Mouse (Mus musculus) bone marrow macrophage, adult 2 months (primary cell): ENCODE measurements around the gene Nup98.

Experiments used
- CTCF ChIP-seq: IDR thresholded peaks from 2 replicates; pipeline ENCODE4 v1.5.1; 2012; ENCODE audit warnings: low read depth, mild to moderate bottlenecking, low read length, moderate library complexity
- POLR2A ChIP-seq: IDR thresholded peaks from 2 replicates; pipeline ENCODE4 v1.6.1; 2012; ENCODE audit warnings: mild to moderate bottlenecking, low read depth, low read length, borderline replicate concordance

GRCm38 (mm10) chr7:102076714-102077296 is 133.2 kb downstream of the Nup98 start:
- peak; percentile 52 for TF ChIP-seq CTCF
- TF ChIP-seq POLR2A = no peak
